Mouse (Mus musculus) mouse embryonic stem cell (cell line): ENCODE data around the gene Sptssb.

Experiments used
- in situ Hi-C, 2 experiments: fragments of 300-500 bp; cut with MboI; formaldehyde crosslinking; loops; 1 replicate in 1 of 2; 3 replicates in 1 of 2; pipeline ENCODE4 v1.14.3; 2019 to 2020; ENCODE audit warnings: low sequenced_read_pairs in 2 of 2, low pct_unique_long_range_greater_than_20kb in 1 of 2, mixed read lengths in 1 of 2; ENCODE audit not compliant: unreplicated experiment in 1 of 2

Sptssb gene

GRCm38 (mm10) chr3:69861789-69862395, 2.2 kb upstream of the Sptssb start:
- in situ Hi-C loops, result no loop called here

- in situ Hi-C loops, result no loop called here
Observed at GRCm38 (mm10) chr3:69860589-69861521, 1.1 kb upstream of the Sptssb start.

GRCm38 (mm10) chr3:69839485-69839884, 20.3 kb downstream of the Sptssb start:
- in situ Hi-C loops, result no loop called here

GRCm38 (mm10) chr3:69829532-69829931, 30.2 kb downstream of the Sptssb start:
- in situ Hi-C loops, result no loop called here

GRCm38 (mm10) chr3:69824536-69824935, 35.2 kb downstream of the Sptssb start:
- in situ Hi-C loops, result no loop called here

GRCm38 (mm10) chr3:69820614-69821013, 39.1 kb downstream of the Sptssb start:
- in situ Hi-C loops, result no loop called here

GRCm38 (mm10) chr3:69819851-69820200, 39.9 kb downstream of the Sptssb start:
- in situ Hi-C loops, result no loop called here

- in situ Hi-C loops, result no loop called here
Observed at GRCm38 (mm10) chr3:69819146-69819850, 40.4 kb downstream of the Sptssb start.

GRCm38 (mm10) chr3:69818466-69818865, 41.3 kb downstream of the Sptssb start:
- in situ Hi-C loops, result no loop called here

GRCm38 (mm10) chr3:69816547-69816946, 43.2 kb downstream of the Sptssb start:
- in situ Hi-C loops, result no loop called here

GRCm38 (mm10) chr3:69813005-69813695, 46.6 kb downstream of the Sptssb start:
- in situ Hi-C loops, result no loop called here

GRCm38 (mm10) chr3:69812442-69812841, 47.3 kb downstream of the Sptssb start:
- in situ Hi-C loops, result no loop called here

GRCm38 (mm10) chr3:69808479-69808878, 51.3 kb downstream of the Sptssb start:
- in situ Hi-C loops, result no loop called here

GRCm38 (mm10) chr3:69803137-69803536, 56.6 kb downstream of the Sptssb start:
- in situ Hi-C loops, result no loop called here

- in situ Hi-C loops, result no loop called here
Observed at GRCm38 (mm10) chr3:69800829-69801384, 58.8 kb downstream of the Sptssb start.

- in situ Hi-C loops, result no loop called here
Observed at GRCm38 (mm10) chr3:69799096-69799495, 60.6 kb downstream of the Sptssb start.

- in situ Hi-C loops, result no loop called here
Observed at GRCm38 (mm10) chr3:69797969-69798368, 61.8 kb downstream of the Sptssb start.

- in situ Hi-C loops, result no loop called here
Observed at GRCm38 (mm10) chr3:69797533-69797932, 62.2 kb downstream of the Sptssb start.
